Mouse (Mus musculus) heart, postnatal 10 days (tissue): ENCODE results near the gene Plekhh1. TPM values are rescaled to one million over a fixed set of nuclear protein-coding genes. Genes with fewer than 3 reads are reported as not detected.
A peak's percentile ranks its signal among the peaks of the same experiment; 100 is the strongest.

Source experiments
- DNase-seq, 2 experiments: peaks; one replicate each; pipeline ENCODE4 v3.0.0; 2021
- intact Hi-C: fragments of 180-260 bp; cut with DNase I; formaldehyde crosslinking; loops from one replicate; pipeline ENCODE4 v1.15.1; 2025
- total RNA-seq, 2 experiments: library from RNA; stranded (reverse); gene quantifications; 2 replicates each; pipeline ENCODE4 v1.2.3; 2021

Gene Plekhh1
- total RNA-seq, 2 experiments from 2014 or later = 6.7 to 19.2 TPM

GRCm38 (mm10) chr12:79068306-79068705 lies 39.3 kb downstream of the Plekhh1 start:
- intact Hi-C loops = no loop called here

GRCm38 (mm10) chr12:79069187-79069608 lies 40.2 kb downstream of the Plekhh1 start:
- no peak for DNase-seq
- intact Hi-C loops = no loop called here

More at GRCm38 (mm10) chr12:79068306-79068705, 39.3 kb downstream of the Plekhh1 start:
- no peak for DNase-seq

- no peak for DNase-seq
- intact Hi-C loops = no loop called here
Measured at GRCm38 (mm10) chr12:79069916-79070315, 41.0 kb downstream of the Plekhh1 start.

GRCm38 (mm10) chr12:79070736-79071333 lies 41.9 kb downstream of the Plekhh1 start:
- DNase-seq = no peak
- intact Hi-C loops = no loop called here

DNA sequence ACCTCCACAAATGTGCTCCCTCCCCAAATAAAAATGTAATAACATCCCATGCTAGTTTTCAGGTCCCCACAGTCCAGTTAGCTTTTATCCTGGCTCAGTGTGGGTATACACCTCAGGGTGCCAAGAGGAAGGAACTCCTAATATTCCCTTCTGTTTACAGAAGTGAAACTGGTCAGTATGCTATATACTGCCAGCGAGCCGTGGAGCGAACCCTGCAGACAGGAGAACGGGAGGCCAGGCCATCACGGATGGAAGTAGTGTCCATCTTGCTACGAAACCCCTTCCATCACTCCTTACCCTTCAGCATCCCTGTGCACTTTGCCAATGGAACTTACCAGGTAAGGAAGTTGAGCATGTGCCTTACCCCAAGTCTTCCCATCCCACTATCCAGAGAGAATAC lies 43.6 kb downstream of the Plekhh1 start:
- DNase-seq = no peak
- intact Hi-C loops = no loop called here

GRCm38 (mm10) chr12:79073362-79073761 lies 44.4 kb downstream of the Plekhh1 start:
- no peak for DNase-seq
- intact Hi-C loops = no loop called here

DNA sequence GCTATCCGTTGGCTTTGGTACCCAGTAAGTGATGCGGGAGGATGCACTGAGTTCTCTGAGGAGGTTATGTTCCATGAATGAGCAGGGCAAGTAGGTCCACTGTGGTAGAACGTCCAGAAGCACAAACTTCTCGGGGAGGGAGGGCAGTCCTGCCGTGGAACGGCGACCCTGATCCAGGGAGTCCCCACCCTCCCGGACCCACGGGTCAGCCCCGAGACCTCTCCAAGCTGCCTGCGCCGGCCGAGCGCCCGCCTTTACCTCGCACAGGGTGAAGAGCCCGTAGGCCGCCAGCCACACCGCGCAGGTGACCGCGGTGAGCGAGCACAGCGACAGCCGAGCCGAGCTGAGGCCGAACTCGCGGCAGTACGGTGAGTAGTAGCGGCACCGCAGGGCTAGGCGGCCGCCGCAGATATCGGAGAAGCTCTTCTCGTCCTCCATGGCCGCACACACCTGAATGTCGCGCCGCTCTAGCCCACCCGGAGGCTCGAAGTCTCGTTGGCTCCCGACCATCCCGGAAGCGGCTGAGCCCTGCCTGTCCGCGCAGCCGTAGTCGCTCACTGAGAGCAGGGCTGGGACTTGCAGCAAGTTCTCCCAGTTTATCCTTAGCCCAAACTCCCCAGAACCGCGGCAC lies 60.3 kb downstream of the Plekhh1 start, which contains the start of gene Pigh:
Gene Pigh (minus strand): TSS at position 470 of the 631 bp plus-strand sequence.
- peak; percentile 85 to 90 for DNase-seq
- intact Hi-C loops = no loop called here

DNA sequence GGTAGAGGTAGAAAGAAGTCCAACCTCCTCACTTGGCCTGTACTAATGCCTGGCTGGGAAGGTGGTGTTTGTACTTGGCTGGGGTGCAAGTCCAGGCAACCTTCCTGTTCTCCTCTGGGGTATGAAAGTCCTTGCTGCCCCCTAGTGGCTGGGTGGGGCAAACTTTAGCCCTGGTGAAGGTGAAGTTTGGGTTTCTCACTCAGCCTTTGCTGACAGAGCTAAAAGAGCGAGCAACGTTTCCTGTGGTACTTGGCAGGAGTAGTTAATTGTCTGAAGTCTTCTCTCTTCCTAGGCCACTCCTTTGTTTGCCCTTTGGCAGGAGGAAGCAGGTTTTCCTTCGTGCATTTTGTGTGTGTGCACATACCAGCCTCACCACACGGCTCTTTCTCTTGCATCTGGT lies 63.6 kb downstream of the Plekhh1 start:
- peak; percentile 42 to 62 for DNase-seq

GRCm38 (mm10) chr12:79097106-79097752 lies 68.3 kb downstream of the Plekhh1 start:
- intact Hi-C loops = loop anchor here (1.0 to 10.0 kb wide), 3 partner anchors 74 to 892 kb away; no protein-coding TSS in a partner anchor
- DNase-seq = peak; percentile 23 to 64

More for the DNA sequence above, 63.6 kb downstream of the Plekhh1 start:
- intact Hi-C loops = loop anchor here (1.0 to 10.0 kb wide), 3 partner anchors 69 to 888 kb away; no protein-coding TSS in a partner anchor

- intact Hi-C loops = no loop called here
- DNase-seq = no peak
Measured at GRCm38 (mm10) chr12:79103773-79104172, 74.8 kb downstream of the Plekhh1 start.

GRCm38 (mm10) chr12:79104544-79104943 lies 75.6 kb downstream of the Plekhh1 start:
- DNase-seq = no peak
- intact Hi-C loops = no loop called here

DNA sequence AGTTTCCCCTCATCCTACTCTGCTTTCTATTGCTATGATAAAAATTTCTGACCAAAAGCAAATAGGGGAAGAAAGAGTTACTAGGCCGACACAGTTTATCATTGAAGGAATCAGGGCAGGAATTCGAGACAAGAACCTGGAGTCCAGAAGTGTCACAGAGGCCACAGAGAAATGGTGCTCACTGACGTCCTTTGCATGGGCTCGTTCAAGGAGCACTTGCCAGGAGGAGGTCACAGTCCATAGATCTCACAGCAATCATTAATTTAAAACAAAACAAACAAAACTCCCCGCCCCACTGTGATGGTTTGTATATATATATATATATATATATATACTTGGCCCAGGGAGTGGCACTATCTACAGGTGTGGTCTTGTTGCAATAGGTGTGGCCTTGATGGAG lies 76.3 kb downstream of the Plekhh1 start:
- DNase-seq = no peak
- intact Hi-C loops = no loop called here

GRCm38 (mm10) chr12:79118991-79119390 lies 90.0 kb downstream of the Plekhh1 start:
- intact Hi-C loops = no loop called here
- no peak for DNase-seq

GRCm38 (mm10) chr12:79122820-79123219 lies 93.9 kb downstream of the Plekhh1 start:
- intact Hi-C loops = no loop called here

DNA sequence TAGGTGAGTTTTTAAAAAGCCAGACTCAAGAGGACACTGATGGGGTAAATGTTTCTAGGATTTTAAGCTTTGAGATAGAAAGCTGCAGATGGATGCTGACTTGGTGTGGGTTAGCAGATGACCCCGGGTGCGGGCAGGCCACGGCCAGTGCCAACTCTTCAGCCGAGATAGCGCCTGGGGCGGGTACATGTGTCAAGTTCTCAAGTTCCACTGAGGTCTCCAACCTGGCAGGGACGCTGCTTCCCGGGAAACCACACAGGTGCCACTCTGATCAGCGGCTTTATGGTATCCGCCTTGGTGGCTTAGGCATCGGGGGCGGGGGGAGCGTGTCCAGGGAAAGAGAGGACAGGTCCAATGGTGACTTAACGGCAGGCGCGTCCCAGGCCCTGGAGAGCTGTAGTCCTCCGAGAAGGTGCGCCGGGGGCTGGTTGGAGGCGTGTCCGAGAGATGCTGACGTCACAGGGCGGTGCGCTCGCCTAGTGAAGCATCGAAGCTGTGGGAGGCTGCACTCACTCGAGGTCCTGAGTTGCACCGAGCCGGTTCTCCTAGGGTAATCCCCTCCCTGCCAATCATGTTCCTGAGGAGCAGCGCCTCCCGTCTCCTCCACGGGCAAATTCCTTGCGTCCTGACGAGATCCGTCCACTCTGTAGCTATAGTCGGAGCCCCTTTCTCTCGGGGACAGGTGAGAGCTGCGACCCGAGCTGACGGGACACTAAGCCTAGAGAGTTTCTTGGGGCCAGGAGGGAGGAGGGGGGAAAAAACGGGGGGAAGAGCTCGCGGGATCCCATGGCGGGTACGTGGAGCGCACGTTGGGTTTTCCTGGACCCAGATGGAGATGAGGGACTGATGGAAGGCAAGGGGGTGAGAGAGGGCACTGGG lies 101.6 kb downstream of the Plekhh1 start, which contains the start of gene Arg2:
Gene Arg2 (plus strand): TSS at position 479 of the 879 bp plus-strand sequence.
- intact Hi-C loops = no loop called here
- DNase-seq = peak; percentile 36 to 51

More at GRCm38 (mm10) chr12:79122820-79123219, 93.9 kb downstream of the Plekhh1 start:
- DNase-seq = peak in 1 of 2 experiments; percentile 6

Other genes with a start within 250 kb of the Plekhh1 start
- gene Atp6v1d, start 167.5 kb upstream of the Plekhh1 start, total RNA-seq = 100 to 1,000 TPM in 1 of 2 experiments, 10 to 100 TPM in 1; 91.3 to 101 TPM
- 10 to 100 TPM; 61.8 to 64.2 TPM for gene Eif2s1, start 167.3 kb upstream of the Plekhh1 start, total RNA-seq
- gene Plek2, start 122.2 kb upstream of the Plekhh1 start, total RNA-seq = under 1 TPM; 0.32 to 0.86 TPM
- 1 to 10 TPM; 3.4 to 6.7 TPM for gene Tmem229b, start 21.5 kb upstream of the Plekhh1 start, total RNA-seq
- gene Pigh, start 60.5 kb downstream of the Plekhh1 start, total RNA-seq = 1 to 10 TPM; 3.3 to 5.4 TPM
- gene Arg2, start 101.6 kb downstream of the Plekhh1 start, total RNA-seq = not detected
- gene Vti1b, start 143.5 kb downstream of the Plekhh1 start, total RNA-seq = 10 to 100 TPM; 62.1 to 69.2 TPM
- 1 to 10 TPM; 7.2 to 8.5 TPM for gene Rdh11, start 163.1 kb downstream of the Plekhh1 start, total RNA-seq
- gene Rdh12, start 179.8 kb downstream of the Plekhh1 start, total RNA-seq = under 1 TPM; 0.31 to 0.32 TPM